Mouse (Mus musculus) testis, adult 2 months (tissue): ENCODE measurements around the gene Cacna1c. TPM values are rescaled to one million over a fixed set of nuclear protein-coding genes. Genes with fewer than 3 reads are reported as not detected.

Source experiments
- H3K27ac ChIP-seq: fragments of 200-500 bp; 2 replicates; pipeline ENCODE4 v1.5.1; 2012; ENCODE audit warnings: low read depth, low read length; ENCODE audit not compliant: control insufficient read depth, insufficient read depth
- H3K27me3 ChIP-seq: fragments of 200-500 bp; 2 replicates; pipeline ENCODE4 v1.6.1; 2012; ENCODE audit warnings: mild to moderate bottlenecking, low read length, moderate library complexity; ENCODE audit not compliant: control insufficient read depth, insufficient read depth
- H3K36me3 ChIP-seq: fragments of 200-500 bp; 2 replicates; pipeline ENCODE4 v1.6.1; 2012; ENCODE audit warnings: mild to moderate bottlenecking, low read length; ENCODE audit not compliant: control insufficient read depth, insufficient read depth
- H3K4me1 ChIP-seq: fragments of 200-500 bp; 2 replicates; pipeline ENCODE4 v1.6.1; 2012; ENCODE audit warnings: low read length; ENCODE audit not compliant: control insufficient read depth, insufficient read depth
- H3K4me3 ChIP-seq: fragments of 200-500 bp; 2 replicates; pipeline ENCODE4 v1.5.1; 2012; ENCODE audit warnings: low read depth, mild to moderate bottlenecking, low read length, moderate library complexity, mixed read lengths; ENCODE audit not compliant: control insufficient read depth
- CTCF ChIP-seq: fragments of 200-500 bp; IDR thresholded peaks from 2 replicates; pipeline ENCODE4 v1.5.1; 2012; ENCODE audit warnings: low read depth, mild to moderate bottlenecking, inconsistent platforms, low read length, moderate library complexity; ENCODE audit not compliant: control insufficient read depth, insufficient read depth, insufficient replicate concordance
- POLR2A ChIP-seq: fragments of 200-500 bp; IDR thresholded peaks from 2 replicates; pipeline ENCODE4 v1.6.1; 2012; ENCODE audit warnings: low read depth, mild to moderate bottlenecking, inconsistent platforms, low read length, moderate library complexity; ENCODE audit not compliant: control insufficient read depth
- polyA plus RNA-seq: library from polyadenylated mRNA; depleted of rRNA; stranded (reverse); fragments of >200 nt; gene quantifications from 2 replicates; pipeline ENCODE4 v1.2.3, GENCODE M21; 2012

The Cacna1c gene
- polyA plus RNA-seq, 1 experiment = 1.8 TPM

DNA sequence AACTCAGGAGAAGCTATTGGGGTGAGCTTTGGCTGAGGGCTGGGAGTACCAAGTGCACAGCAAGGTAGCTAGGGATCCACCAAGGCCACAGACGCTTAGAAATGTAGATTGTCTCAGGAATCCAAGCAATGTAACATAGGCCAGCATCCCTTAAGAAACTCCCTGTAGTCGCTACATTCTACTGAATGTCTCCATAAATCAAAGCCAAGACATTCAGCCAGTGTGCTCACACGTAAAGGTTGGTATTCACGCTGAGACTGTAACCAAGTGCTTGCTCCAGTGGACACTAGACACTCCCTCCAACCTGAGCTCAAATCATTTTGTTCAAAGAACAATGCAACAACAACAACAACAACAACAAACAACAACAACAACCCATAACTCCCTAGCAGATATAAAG is 368.0 kb downstream of the Cacna1c start:
- TF ChIP-seq CTCF = no peak
- no peak for TF ChIP-seq POLR2A
- H3K27ac ChIP-seq = no peak overlapping the region
- no peaks in the 10 kb centered on the region for H3K36me3 ChIP-seq

DNA sequence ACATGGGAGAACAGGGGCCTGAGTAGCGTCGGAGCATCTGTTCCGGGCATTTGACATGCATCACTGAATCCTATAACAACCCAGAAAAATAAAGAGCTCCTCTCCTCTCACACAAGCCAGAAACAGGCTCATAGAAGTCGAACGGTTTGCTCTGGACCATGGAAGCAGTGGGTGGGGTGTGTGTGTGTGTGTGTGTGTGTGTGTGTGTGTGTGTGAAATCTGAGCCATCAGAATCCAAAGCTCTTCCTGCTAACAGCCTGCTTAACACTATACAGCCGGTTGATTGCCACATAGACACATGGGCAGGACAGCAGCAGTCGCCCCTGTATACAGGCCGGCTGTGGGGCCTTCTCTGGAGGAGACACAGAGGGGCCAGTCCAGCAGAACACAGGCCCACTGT is 368.7 kb downstream of the Cacna1c start:
- Histone ChIP-seq H3K27me3 (no peaks in the 10 kb centered on the region), H3K4me1 (no peaks in the 10 kb centered on the region), H3K4me3 (no peak overlapping the region), H3K36me3 (no peaks in the 10 kb centered on the region), H3K27ac (no peak overlapping the region)
- no peak for TF ChIP-seq CTCF

More for the DNA sequence above, 368.0 kb downstream of the Cacna1c start:
- Histone ChIP-seq H3K4me1 (no peaks in the 10 kb centered on the region), H3K27me3 (no peaks in the 10 kb centered on the region), H3K4me3 (no peak overlapping the region)

DNA sequence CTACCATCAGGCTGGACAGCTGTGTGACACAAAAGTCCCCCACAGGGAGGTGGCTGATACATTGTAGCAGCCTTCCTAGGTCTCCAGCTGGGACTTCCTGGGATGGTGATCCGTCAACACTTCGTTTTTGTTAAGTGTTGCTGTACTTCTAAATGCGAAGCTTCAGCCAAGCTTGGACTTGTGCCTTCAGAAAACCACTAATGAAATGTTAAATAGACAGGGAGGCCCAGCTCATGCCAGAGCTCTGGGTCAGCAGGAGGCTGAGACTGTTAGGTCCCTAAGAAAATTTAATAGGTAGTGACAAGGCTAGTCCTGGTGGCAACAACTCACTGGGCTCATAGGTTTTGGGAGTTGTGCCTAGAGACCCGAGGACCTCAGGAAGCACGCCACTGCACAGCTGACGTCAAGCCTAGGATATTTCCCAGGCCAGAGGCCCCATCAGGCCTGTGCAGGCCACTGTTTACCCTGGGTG is 370.8 kb downstream of the Cacna1c start:
- Histone ChIP-seq H3K4me1 (no peaks in the 10 kb centered on the region), H3K27me3 (no peaks in the 10 kb centered on the region), H3K36me3 (no peaks in the 10 kb centered on the region), H3K27ac (no peak overlapping the region), H3K4me3 (no peak overlapping the region)
- no peak for TF ChIP-seq CTCF

DNA sequence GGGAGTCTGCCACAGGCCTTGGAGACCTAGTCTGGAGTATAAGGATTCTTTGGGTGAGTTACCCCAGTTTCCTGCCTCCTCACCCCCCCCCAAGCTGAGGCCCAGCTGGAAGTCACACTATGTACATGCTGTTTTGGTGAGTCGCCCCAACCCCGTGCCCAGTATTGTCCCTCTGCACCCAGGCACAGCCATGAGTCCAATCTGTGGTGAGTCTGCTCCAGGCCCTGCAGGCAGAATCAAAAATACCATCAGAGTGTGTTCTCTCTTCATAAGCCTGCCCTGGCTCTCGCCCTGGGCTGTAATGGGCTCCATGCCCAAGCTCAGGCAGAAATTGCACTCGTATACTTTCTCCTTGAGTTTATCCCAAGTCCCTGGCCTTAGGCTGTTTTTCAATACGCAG is 374.7 kb downstream of the Cacna1c start:
- Histone ChIP-seq H3K36me3 (no peaks in the 10 kb centered on the region), H3K27me3 (no peaks in the 10 kb centered on the region), H3K4me1 (no peaks in the 10 kb centered on the region), H3K27ac (no peak overlapping the region), H3K4me3 (no peak overlapping the region)
- TF ChIP-seq POLR2A (no peak), CTCF (no peak)

DNA sequence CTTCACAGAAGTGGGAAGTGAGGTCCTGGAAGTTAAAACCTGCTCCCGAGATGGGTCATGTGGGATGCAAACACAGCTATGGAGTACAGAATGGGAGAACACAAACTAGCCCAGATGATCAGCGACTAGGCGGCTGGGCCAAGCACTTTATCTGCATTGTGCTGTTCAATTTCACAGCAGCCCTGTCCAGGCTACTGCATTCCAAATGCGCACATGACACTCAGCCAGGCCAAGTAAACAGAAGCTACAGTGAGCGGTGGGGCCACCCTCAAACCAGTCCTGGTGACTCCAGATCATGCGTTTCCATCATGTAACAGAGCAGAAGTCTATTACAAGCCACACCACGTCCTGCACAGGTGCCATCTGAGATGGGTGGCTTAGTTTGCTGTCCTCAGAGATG is 376.6 kb downstream of the Cacna1c start:
- no peak for TF ChIP-seq CTCF
- TF ChIP-seq POLR2A = no peak
- Histone ChIP-seq H3K4me1 (no peaks in the 10 kb centered on the region), H3K36me3 (no peaks in the 10 kb centered on the region), H3K27me3 (no peaks in the 10 kb centered on the region), H3K27ac (no peak overlapping the region), H3K4me3 (no peak overlapping the region)

DNA sequence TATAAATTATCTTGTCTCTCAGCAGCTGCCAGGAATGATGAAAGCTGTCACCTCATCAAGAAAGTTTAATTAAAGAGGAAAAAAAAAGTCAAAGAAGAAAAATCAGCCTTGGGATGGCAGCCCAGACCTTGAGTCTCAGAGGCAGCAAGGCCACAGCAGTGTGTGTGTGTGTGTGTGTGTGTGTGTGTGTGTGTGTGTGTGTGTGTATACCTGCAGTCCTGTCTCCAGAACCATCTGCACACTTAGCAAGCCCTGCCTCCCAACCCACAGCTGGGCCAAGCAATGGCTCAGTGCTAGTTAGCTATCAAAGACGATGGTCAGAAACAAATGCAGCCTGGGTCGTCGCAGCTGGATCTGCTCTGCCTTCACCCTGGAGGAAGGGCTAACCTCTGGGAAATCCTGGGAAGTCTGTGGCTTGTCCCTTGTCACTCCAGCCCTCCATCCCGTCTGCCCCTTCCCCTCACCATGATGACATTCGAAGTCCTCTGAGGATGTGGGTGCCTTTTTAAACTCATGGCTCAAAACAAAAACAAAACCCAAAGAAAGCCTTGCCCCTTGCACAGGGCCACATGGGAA is 378.2 kb downstream of the Cacna1c start:
- no peak for TF ChIP-seq POLR2A
- Histone ChIP-seq H3K4me1 (no peaks in the 10 kb centered on the region), H3K36me3 (no peaks in the 10 kb centered on the region), H3K4me3 (no peak overlapping the region), H3K27me3 (no peaks in the 10 kb centered on the region), H3K27ac (no peak overlapping the region)

DNA sequence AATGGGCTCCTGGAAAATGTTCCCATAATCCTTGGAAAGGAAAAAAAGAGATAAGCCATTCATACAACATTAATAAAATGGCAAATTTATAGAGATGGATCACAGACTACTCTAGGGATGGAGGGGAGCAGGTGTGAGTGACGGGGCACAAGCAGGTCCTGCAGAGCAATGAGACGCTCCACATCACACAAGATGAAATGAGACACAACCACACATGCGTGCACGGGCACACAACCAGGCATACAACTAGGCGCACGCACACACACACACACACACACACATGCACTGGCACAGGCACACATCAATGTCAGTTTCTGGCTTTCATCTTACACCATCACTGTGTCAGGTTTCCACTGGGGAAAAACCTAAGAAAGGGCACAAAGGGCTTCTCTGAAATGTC is 380.0 kb downstream of the Cacna1c start:
- H3K4me3 ChIP-seq = no peak overlapping the region
- TF ChIP-seq CTCF (no peak), POLR2A (no peak)

DNA sequence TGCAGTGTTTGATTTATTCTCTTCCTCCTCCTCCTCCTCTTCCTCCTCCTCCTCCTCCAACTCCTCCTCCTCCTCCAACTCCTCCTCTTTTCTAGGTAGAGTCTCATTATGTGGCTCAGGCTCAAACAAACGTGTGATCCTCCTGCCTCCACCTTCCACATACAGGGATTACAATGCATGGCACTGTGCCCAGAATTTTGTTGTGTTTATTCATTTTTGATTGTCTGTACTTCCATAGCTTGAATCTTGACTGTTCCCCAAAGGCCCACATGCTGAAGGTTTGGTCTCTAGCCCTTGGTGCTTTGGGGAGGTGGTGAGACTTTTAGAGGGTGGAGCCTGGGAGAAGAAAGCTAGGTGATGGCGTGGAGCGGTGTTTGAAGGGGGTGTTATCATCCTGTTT is 383.7 kb downstream of the Cacna1c start:
- Histone ChIP-seq H3K27me3 (no peaks in the 10 kb centered on the region), H3K27ac (no peak overlapping the region), H3K4me1 (no peaks in the 10 kb centered on the region), H3K4me3 (no peak overlapping the region), H3K36me3 (no peaks in the 10 kb centered on the region)
- TF ChIP-seq CTCF = no peak
- TF ChIP-seq POLR2A = no peak

More for the DNA sequence above, 380.0 kb downstream of the Cacna1c start:
- Histone ChIP-seq H3K36me3 (no peaks in the 10 kb centered on the region), H3K27ac (no peak overlapping the region), H3K27me3 (no peaks in the 10 kb centered on the region), H3K4me1 (no peaks in the 10 kb centered on the region)
